Mouse (Mus musculus): ENCODE data around the gene Olfr78.

Olfr78 gene

DNA sequence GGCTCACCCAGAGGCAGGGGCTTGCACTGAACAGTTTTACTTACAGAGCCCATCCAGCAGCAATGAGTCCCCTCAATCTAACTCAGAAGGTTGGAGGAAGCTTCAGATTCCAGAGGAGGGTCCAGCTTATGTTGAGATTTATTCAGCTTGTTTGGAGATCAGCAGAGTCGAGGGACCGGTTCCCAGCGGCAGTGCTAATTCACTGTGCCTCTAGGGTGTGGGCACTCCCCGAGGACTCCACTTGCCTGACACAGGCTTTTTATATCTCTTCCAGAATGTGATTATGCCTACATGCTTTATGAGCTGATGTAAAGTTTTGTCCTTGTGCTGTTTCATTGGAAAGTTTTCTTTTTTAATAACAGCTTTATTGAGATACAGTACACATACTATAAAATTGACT is at the start of gene Olfr78, which contains the start of gene Olfr560:
Olfr78 (minus strand) TSS at position 206 of the 400 bp plus-strand sequence.
Olfr560 (minus strand) TSS at position 101 of the 400 bp plus-strand sequence.
- POLR2A ChIA-PET, result no interaction called here

DNA sequence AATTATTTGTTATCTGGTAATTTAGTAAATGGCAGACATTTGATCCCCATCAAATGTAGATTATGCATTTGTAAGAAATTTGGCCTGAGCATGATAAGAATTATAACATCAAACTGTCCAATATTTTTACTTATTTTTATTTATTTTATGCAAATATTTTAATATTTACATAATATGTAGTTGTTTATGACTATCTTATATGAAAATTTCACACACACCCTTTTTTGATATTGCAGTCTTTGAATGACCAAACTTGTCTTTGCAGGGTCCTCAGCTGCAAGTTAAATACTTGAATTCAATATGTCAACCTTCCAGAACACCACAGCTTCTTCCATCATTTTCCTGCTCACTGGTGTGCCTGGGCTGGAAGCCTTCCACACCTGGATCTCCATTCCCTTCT is 43.9 kb upstream of the Olfr78 start, which contains the start of gene Olfr564:
Olfr564 (plus strand) TSS at position 301 of the 400 bp plus-strand sequence.
- POLR2A ChIA-PET, result no interaction called here
- CTCF ChIA-PET, result no interaction called here

More for the DNA sequence above, at the start of gene Olfr78, which contains the start of gene Olfr560:
- CTCF ChIA-PET, result interaction anchor here in 1 of 4 experiments (0.5 kb wide), 1 partner anchor 498 kb away, joined by 3 read pairs; no protein-coding TSS in a partner anchor

DNA sequence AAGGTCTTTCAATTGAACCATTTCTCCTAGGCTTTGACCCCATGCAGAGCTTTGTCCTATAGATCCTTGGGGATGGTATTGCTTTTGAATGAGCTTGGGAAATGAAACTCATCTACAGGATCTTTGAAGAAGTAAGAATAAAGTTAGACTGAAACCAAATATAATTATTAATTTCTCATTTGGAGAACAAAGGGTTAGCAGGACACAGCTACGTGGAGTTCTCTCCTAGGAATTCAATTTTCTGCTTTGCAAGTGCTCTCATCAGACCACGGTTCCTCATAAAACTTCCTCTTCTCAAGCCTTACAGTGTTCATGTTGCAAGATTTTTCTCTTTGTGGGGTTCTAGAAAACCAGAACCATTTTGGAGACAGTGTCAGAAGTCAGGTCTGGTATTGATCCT is 11.7 kb upstream of the Olfr78 start, which contains the start of gene Olfr561:
Olfr561 (plus strand) TSS at position 301 of the 400 bp plus-strand sequence.
- POLR2A ChIA-PET, result no interaction called here

DNA sequence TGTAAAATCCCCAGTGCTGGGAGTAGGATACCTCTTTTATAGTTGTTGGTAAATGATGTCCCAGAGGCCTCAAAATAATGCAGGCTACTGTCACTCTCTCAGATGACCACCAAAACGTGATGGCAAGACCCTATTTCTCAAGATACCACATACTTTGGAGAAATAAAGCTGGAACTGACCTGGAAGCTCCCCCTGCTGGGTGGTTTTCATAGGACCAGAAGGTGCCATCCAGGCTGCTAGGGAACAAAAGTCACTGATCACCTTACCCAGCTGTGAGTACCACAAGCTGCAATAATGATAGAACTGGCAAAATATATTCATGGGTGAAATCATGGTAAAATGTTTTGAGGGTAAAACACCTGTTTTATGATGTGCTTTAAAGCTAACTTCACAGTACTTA is 7.2 kb downstream of the Olfr78 start:
- CTCF ChIA-PET, result interaction anchor here in 3 of 4 experiments (0.6 to 1.5 kb wide), 7 partner anchors 11 to 240 kb away, joined by 3 to 8 read pairs (median 4); no protein-coding TSS in a partner anchor
- POLR2A ChIA-PET, result no interaction called here

More for the DNA sequence above, 11.7 kb upstream of the Olfr78 start, which contains the start of gene Olfr561:
- CTCF ChIA-PET, result no interaction called here

DNA sequence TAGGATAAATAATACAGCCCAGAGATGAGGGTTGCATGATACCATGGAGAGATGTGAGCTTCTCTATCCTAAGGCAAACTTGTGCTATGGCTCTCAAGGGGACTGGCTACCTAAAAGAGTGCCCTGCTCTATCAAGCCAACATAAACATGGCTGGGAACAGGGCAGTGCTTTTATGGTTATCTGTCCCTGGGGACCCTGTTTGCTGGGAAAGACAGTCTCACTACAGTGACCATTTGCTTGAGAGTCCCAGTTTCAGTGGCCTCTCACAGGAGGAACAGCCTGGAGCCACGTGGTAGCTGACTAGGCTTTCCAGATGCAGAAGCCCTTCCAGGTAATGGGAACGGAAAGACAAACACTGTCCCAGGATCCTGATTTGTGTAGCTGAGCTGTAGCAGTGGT is 21.6 kb downstream of the Olfr78 start:
- CTCF ChIA-PET, result no interaction called here
- POLR2A ChIA-PET, result interaction anchor here in 1 of 4 experiments (1.2 kb wide), 1 partner anchor 11 kb away, joined by 3 read pairs; no protein-coding TSS in a partner anchor

DNA sequence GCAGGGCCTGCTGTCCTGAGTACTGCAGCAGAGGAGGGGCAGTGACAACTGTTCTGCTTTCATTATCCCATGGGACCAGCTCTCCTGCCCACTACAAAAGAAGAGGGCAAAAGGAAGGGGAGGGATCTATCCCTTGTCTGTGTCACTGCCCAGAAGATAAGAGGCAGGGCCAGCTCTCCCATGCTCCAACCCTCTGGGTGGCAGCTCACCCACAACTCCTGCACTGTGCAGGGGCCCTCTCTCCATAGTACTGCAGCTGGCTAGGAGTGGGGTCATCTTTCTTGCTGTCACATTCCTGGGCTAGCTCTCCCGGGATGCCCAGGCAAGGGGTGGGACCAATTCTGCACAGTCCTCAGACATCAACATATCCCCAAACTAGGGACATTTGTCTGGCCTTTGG is 25.5 kb downstream of the Olfr78 start:
- ChIA-PET POLR2A (no interaction called here), CTCF (no interaction called here)

DNA sequence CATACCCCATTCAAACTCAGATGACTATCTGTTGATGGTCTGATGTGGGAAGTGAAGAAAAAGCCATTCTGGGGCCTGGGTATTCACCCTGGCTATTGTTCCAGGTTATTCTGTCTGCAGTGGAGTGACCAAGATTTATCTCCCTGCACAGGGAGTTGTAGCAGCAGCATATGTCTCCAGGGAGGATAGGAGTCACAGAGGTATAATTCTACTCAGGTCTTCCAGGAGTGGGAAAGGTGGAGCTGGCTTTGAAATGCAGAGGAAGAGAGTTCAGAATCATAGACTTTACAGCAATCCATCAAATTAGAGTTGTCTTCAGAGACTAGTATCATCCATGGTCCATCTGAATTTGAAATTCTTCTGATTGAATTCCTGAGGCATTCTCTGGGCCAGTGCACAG is 31.9 kb downstream of the Olfr78 start, which contains the start of gene Olfr559:
Olfr559 (minus strand) TSS at position 101 of the 400 bp plus-strand sequence.
- CTCF ChIA-PET, result no interaction called here
- POLR2A ChIA-PET, result no interaction called here

DNA sequence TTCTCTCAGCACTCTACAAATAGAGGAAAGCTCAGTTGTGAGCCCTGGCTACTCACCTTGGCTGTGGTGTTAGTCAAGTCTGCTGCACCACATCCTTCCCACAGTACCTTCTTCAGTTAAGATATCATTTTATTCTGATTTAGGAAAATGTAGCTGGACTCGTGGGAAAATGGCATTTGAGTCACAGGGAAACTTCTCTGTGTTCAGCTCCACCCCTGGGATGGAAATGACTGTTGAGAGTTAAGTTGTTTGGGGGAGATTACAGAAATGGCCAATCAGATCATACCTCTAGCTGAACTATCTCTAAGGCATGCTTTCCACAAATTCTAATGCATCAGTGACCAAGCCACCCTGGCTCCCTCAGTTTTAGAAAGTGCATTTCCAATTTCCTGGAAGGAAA is 40.3 kb downstream of the Olfr78 start, which contains the start of gene Olfr33:
Olfr33 (minus strand) TSS at position 101 of the 400 bp plus-strand sequence.
- ChIA-PET CTCF (no interaction called here), POLR2A (no interaction called here)

DNA sequence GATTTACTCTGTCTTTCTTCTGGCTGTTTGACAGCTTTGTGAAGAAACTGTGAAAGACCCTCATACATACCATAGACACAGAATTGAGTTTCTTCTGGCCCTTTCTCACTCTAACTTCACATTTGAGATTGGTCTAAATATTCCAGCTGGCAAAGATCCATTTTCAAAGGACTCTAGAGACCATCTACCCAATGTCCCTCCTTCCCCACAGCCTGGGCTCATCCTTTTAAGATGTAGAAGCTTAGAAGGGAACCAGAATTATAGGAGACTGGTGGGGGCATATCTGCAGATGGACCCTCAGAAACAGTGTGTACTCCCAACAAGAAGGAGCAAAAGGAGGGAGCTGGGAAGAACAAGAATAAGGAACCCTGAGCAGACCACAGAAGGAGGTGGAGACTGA is 57.4 kb downstream of the Olfr78 start, which contains the start of gene Olfr558:
Olfr558 (plus strand) TSS at position 301 of the 400 bp plus-strand sequence.
- ChIA-PET POLR2A (no interaction called here), CTCF (no interaction called here)

DNA sequence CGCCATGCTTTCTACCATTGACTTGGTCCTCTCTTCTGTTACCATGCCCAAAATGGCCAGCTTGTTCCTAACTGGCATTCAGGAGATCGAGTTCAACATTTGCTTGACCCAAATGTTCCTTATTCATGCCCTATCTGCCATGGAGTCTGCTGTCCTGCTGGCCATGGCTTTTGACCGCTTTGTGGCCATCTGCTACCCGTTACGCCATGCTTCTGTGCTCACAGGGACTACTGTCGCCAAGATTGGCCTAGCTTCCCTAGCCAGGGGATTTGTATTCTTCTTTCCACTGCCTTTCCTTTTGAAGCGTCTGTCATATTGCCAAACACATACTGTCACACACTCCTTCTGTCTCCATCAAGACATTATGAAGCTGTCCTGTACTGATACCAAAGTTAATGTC is 60.8 kb downstream of the Olfr78 start:
- CTCF ChIA-PET, result no interaction called here

DNA sequence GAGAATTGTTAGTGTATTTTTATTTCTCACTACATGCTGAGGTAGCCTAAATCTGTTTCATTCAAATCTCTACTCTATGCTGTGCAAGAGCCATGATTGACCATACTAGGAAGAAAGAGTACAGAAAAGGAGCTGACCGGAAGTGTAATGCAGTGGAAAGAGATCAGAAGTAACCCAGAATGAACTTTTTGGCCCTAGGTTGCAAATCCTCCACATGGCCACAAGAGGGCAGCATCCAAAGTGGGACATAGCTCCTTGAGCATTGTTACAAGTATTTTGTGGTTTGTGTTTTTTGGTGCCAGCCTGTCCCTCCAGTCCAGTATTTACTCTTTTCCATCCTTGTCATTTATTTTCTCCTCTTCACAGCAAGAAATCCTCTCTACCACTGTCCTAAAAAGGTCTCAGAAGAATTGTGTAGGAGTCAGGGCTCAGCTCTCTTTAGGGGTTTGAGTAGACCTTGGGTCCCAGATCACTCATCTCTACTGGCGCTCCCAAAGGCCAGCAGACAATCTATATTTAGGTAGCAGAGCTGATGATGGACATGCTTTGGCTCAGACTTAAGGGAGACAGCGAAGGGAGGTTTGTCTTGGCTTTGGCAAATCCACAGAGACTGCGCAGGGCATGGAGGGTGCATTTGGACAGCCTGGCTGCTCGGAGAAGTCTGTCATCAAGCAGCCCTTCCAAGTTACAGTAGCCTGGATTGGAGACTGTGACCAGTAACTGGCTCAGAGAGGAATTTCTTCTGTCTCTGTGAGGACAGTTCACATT is 63.7 kb downstream of the Olfr78 start, which contains the start of gene Olfr557:
Olfr557 (plus strand) TSS at position 553 of the 768 bp plus-strand sequence.
- POLR2A ChIA-PET, result no interaction called here
- CTCF ChIA-PET, result interaction anchor here (0.5 to 2.2 kb wide), 23 partner anchors 8 to 1111 kb away, joined by 3 to 19 read pairs (median 4); partner anchors contain the start of genes Trim68 (in 3 of the 4), Olfr556 (in 1 of the 4) and Olfr571 (in 1 of the 4)

More for the DNA sequence above, 60.8 kb downstream of the Olfr78 start:
- POLR2A ChIA-PET, result no interaction called here
